Mouse (Mus musculus) left cerebral cortex, adult 2 months (tissue): Measurements from ENCODE around the gene Gbgt1. TPM values are rescaled to one million over a fixed set of nuclear protein-coding genes. Genes with fewer than 3 reads are reported as not detected.

Experiments
- DNase-seq, 2 experiments: peaks; one replicate each; pipeline ENCODE4 v3.0.0; 2021 to 2022; ENCODE audit warnings: low spot score in 2 of 2, mixed read lengths in 1 of 2; ENCODE audit errors: extremely low spot score in 1 of 2
- H3K27ac ChIP-seq: fragments of 200-600 bp; 2 replicates; pipeline ENCODE4 v1.8.1; 2022
- H3K4me3 ChIP-seq: fragments of 200-600 bp; 2 replicates; pipeline ENCODE4 v1.8.1; 2022
- CTCF ChIP-seq: fragments of 200-600 bp; IDR thresholded peaks from 2 replicates; pipeline ENCODE4 v1.8.1; 2022; ENCODE audit warnings: antibody characterized with exemption, mild to moderate bottlenecking, moderate library complexity
- intact Hi-C: fragments of 180-260 bp; cut with DNase I; formaldehyde crosslinking; loops from one replicate; pipeline ENCODE4 v1.15.1; 2025
- total RNA-seq, 2 experiments: library from RNA; stranded (reverse); gene quantifications; 2 replicates each; pipeline ENCODE4 v1.2.3; 2021

Gene Gbgt1
- total RNA-seq, 2 experiments from 2014 or later = 1.8 to 2.9 TPM

- DNase-seq = peak; percentile 86
- intact Hi-C loops = loop anchor here (1.0 kb wide), 1 partner anchor 10 kb away; no protein-coding TSS in a partner anchor
- Histone ChIP-seq H3K27ac (peak overlapping the region; percentile 87), H3K4me3 (no peak overlapping the region)
- no peak for TF ChIP-seq CTCF
Measured at GRCm38 (mm10) chr2:28523643-28524117, 27.0 kb downstream of the Gbgt1 start.

DNA sequence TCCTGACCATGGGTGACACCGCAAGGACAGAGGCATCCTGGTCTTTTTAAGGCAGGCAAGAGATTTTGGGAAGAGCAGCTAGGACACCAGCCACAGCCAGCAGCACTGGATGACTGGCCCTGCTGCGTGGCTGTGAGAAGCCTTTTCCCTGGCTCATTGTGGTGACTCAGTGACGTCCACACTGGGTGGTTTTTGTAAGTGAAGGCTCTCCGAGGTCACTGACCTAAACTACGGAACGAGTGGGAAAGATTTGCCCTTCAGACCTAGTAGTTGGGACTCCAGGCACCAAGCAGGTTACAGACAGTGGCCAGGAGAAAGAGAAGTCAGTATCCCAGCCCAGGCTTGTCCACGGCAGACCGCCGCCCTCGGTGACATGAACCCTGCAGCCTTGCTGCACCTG, 27.7 kb downstream of the Gbgt1 start:
- TF ChIP-seq CTCF = no peak
- Histone ChIP-seq H3K27ac (peak overlapping the region; percentile 85), H3K4me3 (no peak overlapping the region)
- intact Hi-C loops = no loop called here
- DNase-seq = no peak

GRCm38 (mm10) chr2:28525219-28525942, 28.7 kb downstream of the Gbgt1 start:
- no peak for TF ChIP-seq CTCF
- peak; percentile 28 to 58 for DNase-seq
- H3K27ac ChIP-seq = peak overlapping the region; percentile 85
- intact Hi-C loops = no loop called here
- no peak overlapping the region for H3K4me3 ChIP-seq

GRCm38 (mm10) chr2:28525943-28526876, 29.5 kb downstream of the Gbgt1 start:
- Histone ChIP-seq H3K27ac (peak overlapping the region; percentile 85), H3K4me3 (no peak overlapping the region)
- intact Hi-C loops = no loop called here
- peak; percentile 37 for TF ChIP-seq CTCF
- DNase-seq = peak in 1 of 2 experiments; percentile 14

DNA sequence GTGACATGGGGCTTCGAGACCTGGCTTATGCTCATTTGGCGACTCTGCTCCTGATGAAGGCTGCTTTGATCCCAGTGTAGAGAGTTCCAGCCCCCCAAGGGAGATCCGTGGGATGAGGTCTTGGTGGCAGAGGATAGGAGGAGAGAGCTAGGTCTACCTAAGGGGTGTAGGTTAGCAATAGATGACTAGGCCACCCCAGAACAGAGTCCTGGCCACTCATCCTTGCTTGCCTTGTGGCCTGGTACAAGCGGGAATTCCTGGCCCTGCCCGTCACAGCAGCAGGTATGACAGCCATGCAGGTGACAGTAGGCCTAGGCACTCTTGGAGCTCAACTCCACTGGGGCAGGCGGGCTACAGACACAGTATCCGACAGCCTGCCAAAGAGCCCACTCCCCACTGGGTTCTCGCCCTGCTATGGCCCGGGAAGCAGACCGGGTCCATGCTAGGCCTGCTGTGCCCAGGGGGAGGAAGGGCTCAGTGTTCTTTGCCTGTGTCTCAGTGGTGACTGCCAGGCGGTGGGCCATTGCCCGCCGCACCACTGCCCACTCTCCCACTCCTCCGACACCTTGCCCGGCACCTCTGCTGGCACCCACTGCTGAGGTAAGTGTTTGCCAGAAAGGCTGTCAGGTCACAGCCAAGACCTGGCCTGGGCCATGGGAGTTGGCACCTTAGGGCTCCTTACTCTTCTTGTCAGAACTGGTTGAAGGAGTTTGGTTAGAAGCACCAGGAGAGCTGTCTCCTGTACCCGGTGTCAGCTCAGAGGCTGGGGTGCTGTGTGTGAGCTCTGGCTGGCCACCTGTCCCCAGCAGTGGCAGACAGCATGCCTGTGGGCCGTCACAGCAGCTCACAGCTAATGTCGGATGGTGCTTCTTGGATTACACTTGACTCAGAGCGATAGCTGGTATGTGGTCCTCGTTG, 31.0 kb downstream of the Gbgt1 start:
- intact Hi-C loops = no loop called here
- Histone ChIP-seq H3K4me3 (no peak overlapping the region), H3K27ac (no peak overlapping the region)
- no peak for DNase-seq
- TF ChIP-seq CTCF = no peak

DNA sequence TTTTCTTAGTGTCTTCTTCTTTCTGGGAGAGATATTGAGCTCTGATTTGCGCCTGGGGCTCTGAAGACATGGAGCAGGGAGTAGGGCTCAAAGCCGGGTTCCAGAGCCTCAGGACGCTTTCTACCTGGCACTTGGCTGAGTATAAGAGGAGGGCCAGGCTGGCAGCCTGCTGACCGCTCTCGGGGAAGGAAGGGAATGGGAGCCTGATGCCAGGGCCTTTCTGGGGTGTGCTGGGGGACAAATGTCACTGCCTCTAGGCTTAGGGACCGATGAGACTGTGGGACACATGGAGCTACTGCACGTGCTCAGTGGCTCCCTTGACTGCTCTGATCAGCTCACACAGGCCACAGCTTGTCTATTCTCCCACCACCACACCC, 31.7 kb downstream of the Gbgt1 start:
- no peak for DNase-seq
- no peak overlapping the region for H3K27ac ChIP-seq
- no peak overlapping the region for H3K4me3 ChIP-seq
- intact Hi-C loops = no loop called here
- TF ChIP-seq CTCF = no peak

DNA sequence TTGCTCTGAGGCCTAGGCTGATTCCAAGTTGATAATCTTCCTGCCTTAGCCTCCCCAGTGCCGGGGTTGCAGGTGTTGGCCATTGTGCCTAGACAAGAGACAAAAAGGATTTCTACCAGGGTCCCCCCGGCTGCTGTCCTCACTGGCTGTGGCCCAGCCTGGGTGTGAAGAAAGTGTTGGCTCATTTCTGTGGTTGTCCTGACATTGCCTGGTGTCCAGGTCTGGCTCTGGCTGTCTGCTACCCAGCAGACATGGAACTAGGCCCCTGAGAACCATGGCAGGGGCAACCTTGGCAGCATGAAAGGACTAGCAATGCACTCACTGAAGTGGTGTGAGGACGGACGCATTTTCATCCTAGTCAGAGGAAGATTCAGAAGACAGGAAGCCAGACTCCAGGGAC, 33.2 kb downstream of the Gbgt1 start:
- TF ChIP-seq CTCF = no peak
- Histone ChIP-seq H3K4me3 (no peak overlapping the region), H3K27ac (peak overlapping the region; percentile 24; the same call in 1 of the 2 replicates)
- no peak for DNase-seq
- intact Hi-C loops = no loop called here

GRCm38 (mm10) chr2:28530311-28530710, 33.6 kb downstream of the Gbgt1 start:
- Histone ChIP-seq H3K4me3 (no peak overlapping the region), H3K27ac (peak overlapping the region; percentile 24; the same call in 1 of the 2 replicates)
- no peak for TF ChIP-seq CTCF

GRCm38 (mm10) chr2:28532938-28533771, 36.5 kb downstream of the Gbgt1 start:
- peak; percentile 86 for DNase-seq
- peak overlapping the region; percentile 85 for H3K4me3 ChIP-seq
- intact Hi-C loops = loop anchor here (1.0 kb wide), 1 partner anchor 10 kb away; no protein-coding TSS in a partner anchor
- peak overlapping the region; percentile 95 for H3K27ac ChIP-seq
- peak; percentile 46 for TF ChIP-seq CTCF

More at GRCm38 (mm10) chr2:28530311-28530710, 33.6 kb downstream of the Gbgt1 start:
- intact Hi-C loops = no loop called here
- no peak for DNase-seq

DNA sequence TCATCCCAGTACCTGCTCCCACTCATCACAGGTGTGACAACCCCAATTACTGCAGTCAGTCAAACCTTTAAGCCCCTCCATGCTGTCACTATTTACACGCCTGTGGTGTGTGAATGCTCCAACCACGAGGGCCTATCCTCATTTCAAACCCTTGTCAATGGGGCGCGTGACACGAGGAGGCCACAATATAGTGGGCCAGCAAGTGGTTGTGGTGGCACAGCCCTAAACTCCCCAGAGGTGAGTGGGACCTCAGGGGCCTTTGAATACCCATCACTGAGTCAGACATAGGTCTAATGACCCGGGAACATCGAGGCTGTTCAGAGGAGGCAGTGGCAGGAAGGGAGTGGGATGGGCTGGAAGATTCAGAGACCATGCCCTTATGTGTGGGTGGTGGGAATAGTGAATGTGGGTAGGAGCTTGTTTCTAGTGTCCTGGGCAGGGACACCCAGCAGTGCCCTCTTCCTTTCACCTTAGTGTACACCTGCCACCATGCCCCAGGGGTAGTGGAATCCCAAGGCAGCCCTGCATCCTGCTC, 37.3 kb downstream of the Gbgt1 start:
- Histone ChIP-seq H3K27ac (peak overlapping the region; percentile 95), H3K4me3 (peak overlapping the region; percentile 85)
- DNase-seq = no peak
- intact Hi-C loops = loop anchor here (1.0 kb wide), 1 partner anchor 11 kb away; no protein-coding TSS in a partner anchor
- TF ChIP-seq CTCF = no peak
